Mouse (Mus musculus): Measurements from ENCODE around the gene Rcan2. TPM values are rescaled to one million over a fixed set of nuclear protein-coding genes. Genes with fewer than 3 reads are reported as not detected.

The Rcan2 gene
- total RNA-seq, 4 experiments from 2014 or later = 7.2 to 8.7 (median 7.9) TPM

GRCm38 (mm10) chr17:44023842-44024241 is 222.7 kb downstream of the Rcan2 start:
- no peak for DNase-seq

GRCm38 (mm10) chr17:44025011-44025410 is 223.9 kb downstream of the Rcan2 start:
- no peak for DNase-seq

- DNase-seq = no peak
Observed at GRCm38 (mm10) chr17:44025935-44026334, 224.8 kb downstream of the Rcan2 start.

DNA sequence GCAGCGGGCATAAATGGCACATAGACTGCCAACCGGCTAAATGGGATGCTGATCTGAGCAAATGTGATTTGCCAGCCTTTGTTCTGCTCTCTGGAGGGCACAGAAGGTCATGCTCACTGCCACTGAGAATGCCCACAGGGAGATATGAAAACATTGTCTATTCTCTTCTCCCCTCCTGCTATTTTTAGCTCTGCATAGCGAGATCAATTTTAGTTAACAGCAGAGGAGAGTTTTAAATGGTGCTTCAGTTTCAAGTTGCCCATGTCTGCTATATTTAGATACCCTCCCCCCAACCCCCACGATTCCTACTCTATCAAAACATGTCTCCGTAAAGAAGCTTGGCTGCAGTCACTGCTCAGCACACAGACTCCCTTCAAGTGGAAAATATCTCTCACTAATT is 225.2 kb downstream of the Rcan2 start:
- no peak for DNase-seq

DNA sequence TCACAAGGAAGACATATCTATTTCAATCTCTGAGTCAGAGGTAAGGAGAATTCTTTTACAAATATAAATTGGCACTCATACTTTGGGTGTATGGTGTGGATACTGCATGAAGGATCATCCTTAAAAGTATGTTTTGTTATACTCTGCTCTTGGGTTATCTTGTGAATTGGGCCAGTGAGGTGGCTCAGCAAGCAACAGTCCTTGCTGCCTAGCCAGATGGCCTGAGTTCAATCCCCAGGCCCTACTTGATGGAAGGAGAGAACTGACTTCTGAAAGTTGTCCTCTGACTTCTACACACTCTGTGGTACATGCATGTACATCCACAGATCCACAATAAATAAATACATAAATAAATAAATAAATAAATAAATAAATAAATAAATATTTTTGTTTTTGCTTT is 225.6 kb downstream of the Rcan2 start:
- no peak for DNase-seq

GRCm38 (mm10) chr17:44027311-44027710 is 226.2 kb downstream of the Rcan2 start:
- DNase-seq = no peak

GRCm38 (mm10) chr17:44029616-44030015 is 228.5 kb downstream of the Rcan2 start:
- DNase-seq = no peak

DNA sequence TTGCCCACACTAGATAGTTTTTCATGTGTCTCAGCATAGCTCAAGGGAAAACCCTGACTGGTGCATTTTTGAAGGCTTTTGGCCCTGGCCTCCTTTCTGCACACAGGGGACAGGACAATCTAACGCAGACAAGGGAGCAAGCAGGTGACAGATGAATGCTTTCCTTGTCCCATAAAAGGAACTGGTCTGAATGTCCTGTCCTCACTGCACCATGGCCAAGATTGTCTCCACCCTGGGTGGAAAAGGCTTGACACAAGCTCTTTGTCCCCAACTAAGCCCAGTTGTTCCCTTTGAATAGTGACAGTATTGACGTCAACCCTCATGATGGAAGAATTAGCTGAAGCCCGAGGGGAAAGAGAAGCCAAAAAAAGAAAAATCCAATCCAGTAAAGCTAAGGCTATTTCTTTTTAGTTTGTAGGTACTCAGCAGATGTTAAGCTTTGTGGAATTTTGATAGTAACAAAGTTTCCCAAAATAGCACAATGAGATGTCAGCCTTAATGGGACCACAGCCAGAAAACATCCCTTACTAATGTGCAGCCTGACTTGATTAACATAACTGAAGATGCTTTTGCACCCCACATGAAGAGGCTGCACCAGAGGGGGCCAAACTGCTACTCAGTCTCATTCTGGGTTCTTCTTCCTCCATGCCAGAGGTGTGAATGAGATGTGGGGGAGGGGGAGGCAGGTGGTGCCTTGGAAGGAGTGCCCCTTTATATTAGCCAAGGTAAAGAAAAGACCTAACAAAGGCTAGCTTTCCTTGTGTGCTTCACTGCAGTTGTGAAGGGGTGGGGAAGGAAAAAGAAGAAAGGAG is 229.8 kb downstream of the Rcan2 start:
- peak; percentile 22 for DNase-seq

DNA sequence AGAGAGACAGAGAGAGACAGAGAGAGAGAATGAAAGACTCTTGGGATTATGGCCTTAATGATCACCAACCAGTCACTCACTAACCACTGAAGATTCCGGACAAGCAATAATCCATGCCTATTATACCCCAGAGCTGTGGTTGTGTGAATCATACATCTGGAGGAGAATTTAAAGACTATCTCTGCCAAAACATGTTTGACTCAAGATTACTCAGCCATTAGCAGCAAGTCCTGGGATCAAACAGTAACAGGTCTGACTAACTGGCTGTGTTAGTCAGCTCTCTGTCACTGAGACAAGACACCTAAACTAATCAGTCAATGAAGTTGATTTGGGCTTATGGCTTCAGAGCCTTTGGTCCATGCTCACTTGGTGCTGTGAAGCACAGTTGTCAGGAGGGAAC is 233.9 kb downstream of the Rcan2 start:
- no peak for DNase-seq

- no peak for DNase-seq
Observed at GRCm38 (mm10) chr17:44038656-44039055, 237.5 kb downstream of the Rcan2 start.

DNA sequence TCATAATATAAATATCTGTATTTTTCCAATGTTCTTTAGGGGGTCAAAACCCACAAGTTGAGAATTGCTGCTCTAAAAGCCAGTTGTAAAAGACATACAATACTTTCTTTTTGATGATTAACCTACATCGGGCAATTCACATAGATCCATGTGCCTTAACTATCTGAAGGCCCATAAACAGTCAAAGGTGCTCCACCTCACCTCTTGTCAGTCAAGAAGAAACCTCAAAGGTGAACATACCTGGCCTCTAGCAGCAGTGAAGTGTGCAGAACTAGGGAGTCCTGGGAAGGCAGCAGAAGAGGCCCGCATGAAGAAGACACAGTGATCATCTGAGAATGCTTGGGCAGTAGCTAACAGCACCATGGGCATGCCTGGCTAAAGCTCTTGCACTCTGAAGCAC is 239.3 kb downstream of the Rcan2 start:
- no peak for DNase-seq

- DNase-seq = no peak
Observed at GRCm38 (mm10) chr17:44042301-44042700, 241.2 kb downstream of the Rcan2 start.

GRCm38 (mm10) chr17:44042861-44043260 is 241.7 kb downstream of the Rcan2 start:
- DNase-seq = no peak

GRCm38 (mm10) chr17:44053427-44053826 is 252.3 kb downstream of the Rcan2 start:
- DNase-seq = no peak

DNA sequence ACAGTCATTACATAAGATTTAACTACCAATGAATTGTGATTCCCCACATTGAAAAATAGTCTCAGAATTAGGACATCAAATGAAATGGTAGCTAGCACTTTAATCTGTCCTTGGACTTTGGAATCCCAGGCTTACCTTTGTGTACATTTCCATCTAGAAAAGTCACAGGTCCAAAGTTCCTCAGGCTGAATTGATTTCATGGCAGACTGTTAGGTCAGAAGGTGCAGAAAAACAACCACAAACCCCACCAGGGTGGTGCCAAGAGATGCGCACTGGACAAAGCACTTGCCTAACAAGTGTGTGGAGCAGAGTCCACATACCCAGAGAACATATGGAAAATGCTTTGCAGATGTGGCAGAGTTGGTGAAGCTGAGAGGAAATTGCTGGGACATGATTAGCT is 256.0 kb downstream of the Rcan2 start:
- no peak for DNase-seq

- DNase-seq = no peak
Observed at GRCm38 (mm10) chr17:44058145-44058544, 257.0 kb downstream of the Rcan2 start.

DNA sequence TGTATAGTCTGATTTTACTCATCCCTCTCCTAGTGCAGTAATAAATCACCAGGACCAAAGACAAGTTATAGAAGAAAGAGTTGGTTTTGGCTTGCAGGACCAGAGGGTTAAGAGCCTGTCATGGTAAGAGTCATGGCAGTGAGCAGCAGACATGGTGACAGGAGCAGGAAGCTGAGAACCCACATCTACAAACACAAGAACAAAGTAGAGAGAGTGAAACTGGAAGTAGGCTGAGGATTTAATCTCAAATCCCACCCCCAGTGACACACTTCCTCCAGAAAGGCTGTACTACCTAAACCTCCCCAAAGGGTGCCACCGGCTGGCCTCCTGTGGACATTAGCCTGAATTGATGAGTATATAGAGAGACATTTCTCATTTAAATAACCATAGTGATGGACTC is 259.6 kb downstream of the Rcan2 start:
- DNase-seq = no peak

DNA sequence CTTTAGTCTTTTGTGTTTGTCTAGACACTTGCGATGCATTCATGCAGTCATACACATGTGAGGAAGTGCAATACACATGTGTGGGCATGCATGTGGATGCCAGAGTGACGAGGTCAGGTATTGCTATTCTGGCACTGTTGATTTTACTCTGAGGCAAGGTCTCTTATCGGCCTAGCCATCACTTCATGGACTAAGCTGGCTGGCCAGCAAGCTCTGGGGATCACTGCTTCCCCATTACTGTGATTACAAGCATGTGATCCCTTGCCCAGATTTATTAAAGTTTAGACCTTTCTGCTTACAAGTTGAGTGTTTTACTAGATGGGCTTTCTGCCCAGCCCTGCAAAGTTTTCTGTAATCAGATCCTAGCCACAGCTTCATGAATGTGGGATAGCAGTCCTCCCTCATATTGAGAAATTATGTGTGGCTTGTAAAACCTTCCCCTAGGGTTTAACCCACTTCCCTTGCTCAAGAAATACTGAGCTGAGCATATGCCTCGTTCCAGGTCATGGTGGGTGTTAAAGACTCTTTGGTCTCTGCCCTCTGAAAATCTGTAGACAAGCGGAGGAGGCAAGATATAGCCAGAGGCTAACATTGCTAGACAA is 260.2 kb downstream of the Rcan2 start:
- DNase-seq = no peak

GRCm38 (mm10) chr17:44068876-44069275 is 267.7 kb downstream of the Rcan2 start:
- DNase-seq = no peak

DNA sequence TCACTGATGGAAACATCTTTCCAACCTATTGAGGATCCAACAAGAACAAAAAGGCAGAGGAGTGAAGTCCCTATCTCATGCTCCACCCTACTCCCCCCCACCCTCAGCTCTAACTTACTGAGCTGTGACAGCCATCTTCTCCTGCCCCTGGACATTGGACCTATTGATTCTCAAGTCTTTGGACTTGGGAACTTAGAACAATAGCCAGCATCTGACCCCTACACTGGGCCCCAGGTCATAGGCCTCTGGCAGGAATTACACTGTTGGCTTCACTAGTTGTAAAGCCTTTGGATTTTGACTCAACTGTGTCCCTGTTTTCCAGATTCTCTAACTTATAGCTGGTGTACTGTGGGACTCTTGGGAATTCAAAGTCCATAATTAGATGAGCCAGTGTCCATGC is 270.5 kb downstream of the Rcan2 start:
- no peak for DNase-seq

DNA sequence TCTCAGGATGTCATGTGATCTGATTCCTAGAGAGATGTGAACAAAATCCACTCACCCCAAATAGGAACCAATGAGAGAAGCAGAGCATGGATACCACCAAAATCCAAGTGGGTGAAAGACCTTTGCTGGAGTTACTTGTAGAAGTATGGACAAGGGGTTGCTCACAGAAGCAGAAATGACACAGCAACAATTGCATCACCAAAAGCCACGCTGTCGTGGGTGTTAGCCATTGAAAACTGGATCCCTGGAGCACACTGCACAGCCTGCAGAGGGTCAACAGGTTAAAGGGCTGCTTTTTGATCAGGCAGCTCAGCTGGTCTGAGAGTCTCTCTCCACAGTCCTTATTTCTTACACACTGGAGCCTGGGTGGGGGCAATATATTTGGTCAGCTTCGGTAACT is 274.4 kb downstream of the Rcan2 start:
- DNase-seq = no peak

GRCm38 (mm10) chr17:44076051-44076680 is 275.0 kb downstream of the Rcan2 start:
- DNase-seq = no peak

GRCm38 (mm10) chr17:44077146-44077842 is 276.1 kb downstream of the Rcan2 start:
- no peak for DNase-seq

All from adrenal gland, adult 8-10 months (tissue).